Mouse (Mus musculus): ENCODE data around the gene Card6.
A peak's percentile ranks its signal among the peaks of the same experiment; 100 is the strongest.

The Card6 gene

GRCm38 (mm10) chr15:5107686-5108654, at the start of gene Card6:
TSS of gene Card6 (minus strand) at chr15:5108539.
- DNase-seq (ENCODE audit: low read depth, low spot score): peak; percentile 76

GRCm38 (mm10) chr15:5157386-5157785, 49.0 kb upstream of the Card6 start:
- DNase-seq (ENCODE audit: low read depth, low spot score): no peak

- no peak for DNase-seq (ENCODE audit: low read depth, low spot score)
Observed at GRCm38 (mm10) chr15:5156355-5156754, 48.0 kb upstream of the Card6 start.

- no peak for DNase-seq (ENCODE audit: low read depth, low spot score)
Observed at GRCm38 (mm10) chr15:5155093-5155492, 46.8 kb upstream of the Card6 start.

GRCm38 (mm10) chr15:5154621-5155020, 46.3 kb upstream of the Card6 start:
- no peak for DNase-seq (ENCODE audit: low read depth, low spot score)

- no peak for DNase-seq (ENCODE audit: low read depth, low spot score)
Observed at GRCm38 (mm10) chr15:5152171-5152570, 43.8 kb upstream of the Card6 start.

- no peak for DNase-seq (ENCODE audit: low read depth, low spot score)
Observed at GRCm38 (mm10) chr15:5149187-5149586, 40.8 kb upstream of the Card6 start.

GRCm38 (mm10) chr15:5145196-5145945, 37.0 kb upstream of the Card6 start:
- DNase-seq (ENCODE audit: low read depth, low spot score): no peak

- DNase-seq (ENCODE audit: low read depth, low spot score): peak; percentile 71
Observed at GRCm38 (mm10) chr15:5144021-5144778, 35.9 kb upstream of the Card6 start.

GRCm38 (mm10) chr15:5143361-5144020, 35.2 kb upstream of the Card6 start, which contains the start of gene Prkaa1:
TSS of gene Prkaa1 (plus strand) at chr15:5143861.
- peak; percentile 81 for DNase-seq (ENCODE audit: low read depth, low spot score)

GRCm38 (mm10) chr15:5142714-5143113, 34.4 kb upstream of the Card6 start:
- no peak for DNase-seq (ENCODE audit: low read depth, low spot score)

- no peak for DNase-seq (ENCODE audit: low read depth, low spot score)
Observed at GRCm38 (mm10) chr15:5142047-5142446, 33.7 kb upstream of the Card6 start.

- DNase-seq (ENCODE audit: low read depth, low spot score): no peak
Observed at GRCm38 (mm10) chr15:5140357-5140756, 32.0 kb upstream of the Card6 start.

GRCm38 (mm10) chr15:5139863-5140262, 31.5 kb upstream of the Card6 start:
- no peak for DNase-seq (ENCODE audit: low read depth, low spot score)

GRCm38 (mm10) chr15:5139366-5139765, 31.0 kb upstream of the Card6 start:
- DNase-seq (ENCODE audit: low read depth, low spot score): no peak

- no peak for DNase-seq (ENCODE audit: low read depth, low spot score)
Observed at GRCm38 (mm10) chr15:5138021-5138856, 29.9 kb upstream of the Card6 start.

GRCm38 (mm10) chr15:5134945-5135483, 26.7 kb upstream of the Card6 start:
- no peak for DNase-seq (ENCODE audit: low read depth, low spot score)

GRCm38 (mm10) chr15:5134179-5134578, 25.8 kb upstream of the Card6 start:
- no peak for DNase-seq (ENCODE audit: low read depth, low spot score)

GRCm38 (mm10) chr15:5133301-5133700, 25.0 kb upstream of the Card6 start:
- no peak for DNase-seq (ENCODE audit: low read depth, low spot score)

Data from A20 (cell line).